Mouse (Mus musculus): ENCODE results near the gene Zfp385a. TPM values are rescaled to one million over a fixed set of nuclear protein-coding genes. Genes with fewer than 3 reads are reported as not detected.

Gene Zfp385a
- polyA plus RNA-seq, 1 experiment from 2014 or later, result 18.9 TPM

- peak overlapping the region; percentile 73 for H3K4me2 ChIP-seq (replicated peaks)
- 0 out of 2 replicates have a peak, but pooled peaks cover 6% of the 10 kb centered on the region for H3K27me3 ChIP-seq
- H3K27ac ChIP-seq (replicated peaks), result peak overlapping the region; percentile 96
- no peaks in the 10 kb centered on the region for H3K9me3 ChIP-seq (replicated peaks)
- H3K9ac ChIP-seq, result peak overlapping the region; percentile 50
- H3K4me1 ChIP-seq, result peaks cover 65% of the 10 kb centered on the region
- no peaks in the 10 kb centered on the region for H3K36me3 ChIP-seq
- ATAC-seq (ENCODE audit: insufficient number of reproducible peaks, low FRiP score, low TSS enrichment, low read depth), result peak; percentile 93
- under 1% methylated on average over 71 of the region's 71 CpGs for WGBS
- peak overlapping the region; percentile 52 for H3K4me3 ChIP-seq (replicated peaks)
Observed at GRCm38 (mm10) chr15:103305070-103305678, 34.7 kb downstream of the Zfp385a start.

- peak overlapping the region; percentile 52 for H3K4me3 ChIP-seq (replicated peaks)
- H3K9ac ChIP-seq, result peak overlapping the region; percentile 33
- 0 out of 2 replicates have a peak, but pooled peaks cover 6% of the 10 kb centered on the region for H3K27me3 ChIP-seq
- H3K4me1 ChIP-seq, result peaks cover 71% of the 10 kb centered on the region
- H3K36me3 ChIP-seq, result no peaks in the 10 kb centered on the region
- H3K9me3 ChIP-seq (replicated peaks), result no peaks in the 10 kb centered on the region
- peak overlapping the region; percentile 73 for H3K4me2 ChIP-seq (replicated peaks)
- H3K27ac ChIP-seq (replicated peaks), result peak overlapping the region; percentile 95
- no peak for ATAC-seq (ENCODE audit: insufficient number of reproducible peaks, low FRiP score, low TSS enrichment, low read depth)
- 1% methylated on average over 9 of the region's 9 CpGs for WGBS
Observed at GRCm38 (mm10) chr15:103304616-103304969, 35.3 kb downstream of the Zfp385a start.

GRCm38 (mm10) chr15:103303916-103304615 lies 35.8 kb downstream of the Zfp385a start:
- H3K4me2 ChIP-seq (replicated peaks), result peak overlapping the region; percentile 73

GRCm38 (mm10) chr15:103302341-103303021 lies 37.4 kb downstream of the Zfp385a start:
- no peak for ATAC-seq (ENCODE audit: insufficient number of reproducible peaks, low FRiP score, low TSS enrichment, low read depth)
- Histone ChIP-seq H3K4me2 (replicated peaks) (no peak overlapping the region), H3K9ac (0 out of 2 replicates have a peak overlapping the region, but pooled peaks have one; percentile 15), H3K27ac (replicated peaks) (peak overlapping the region; percentile 95), H3K4me3 (replicated peaks) (no peak overlapping the region), H3K4me1 (peaks cover 87% of the 10 kb centered on the region), H3K9me3 (replicated peaks) (no peaks in the 10 kb centered on the region), H3K27me3 (no peaks in the 10 kb centered on the region), H3K36me3 (peaks cover 8% of the 10 kb centered on the region; the same call in 1 of the 2 replicates)
- 33% methylated on average over 6 of the region's 6 CpGs for WGBS

More at GRCm38 (mm10) chr15:103303916-103304615, 35.8 kb downstream of the Zfp385a start:
- peak overlapping the region; percentile 52 for H3K4me3 ChIP-seq (replicated peaks)
- H3K4me1 ChIP-seq, result peaks cover 76% of the 10 kb centered on the region
- H3K9ac ChIP-seq, result no peak overlapping the region
- peaks cover 3% of the 10 kb centered on the region; the same call in 1 of the 2 replicates for H3K36me3 ChIP-seq
- no peak for ATAC-seq (ENCODE audit: insufficient number of reproducible peaks, low FRiP score, low TSS enrichment, low read depth)
- H3K27ac ChIP-seq (replicated peaks), result peak overlapping the region; percentile 95
- no peaks in the 10 kb centered on the region for H3K9me3 ChIP-seq (replicated peaks)
- 0 out of 2 replicates have a peak, but pooled peaks cover 4% of the 10 kb centered on the region for H3K27me3 ChIP-seq
- 9% methylated on average over 8 of the region's 8 CpGs for WGBS

- Histone ChIP-seq H3K4me2 (replicated peaks) (no peak overlapping the region), H3K9me3 (replicated peaks) (no peaks in the 10 kb centered on the region), H3K36me3 (peaks cover 14% of the 10 kb centered on the region; the same call in 1 of the 2 replicates), H3K27me3 (no peaks in the 10 kb centered on the region), H3K4me3 (replicated peaks) (no peak overlapping the region), H3K9ac (0 out of 2 replicates have a peak overlapping the region, but pooled peaks have one; percentile 15), H3K4me1 (peaks cover 85% of the 10 kb centered on the region), H3K27ac (replicated peaks) (peak overlapping the region; percentile 95)
- WGBS, result 38% methylated on average over 5 of the region's 5 CpGs
- ATAC-seq (ENCODE audit: insufficient number of reproducible peaks, low FRiP score, low TSS enrichment, low read depth), result no peak
Observed at GRCm38 (mm10) chr15:103301547-103302340, 38.1 kb downstream of the Zfp385a start.

- Histone ChIP-seq H3K9me3 (replicated peaks) (no peaks in the 10 kb centered on the region), H3K9ac (no peak overlapping the region), H3K4me3 (replicated peaks) (no peak overlapping the region), H3K4me2 (replicated peaks) (peak overlapping the region; percentile 38), H3K4me1 (peaks cover 85% of the 10 kb centered on the region), H3K27ac (replicated peaks) (peak overlapping the region; percentile 95), H3K36me3 (peaks cover 18% of the 10 kb centered on the region; the same call in 1 of the 2 replicates), H3K27me3 (no peaks in the 10 kb centered on the region)
- 8% methylated on average over 2 of the region's 2 CpGs for WGBS
- peak; percentile 69 for ATAC-seq (ENCODE audit: insufficient number of reproducible peaks, low FRiP score, low TSS enrichment, low read depth)
Observed at GRCm38 (mm10) chr15:103301046-103301445, 38.8 kb downstream of the Zfp385a start.

GRCm38 (mm10) chr15:103300560-103300959 lies 39.3 kb downstream of the Zfp385a start:
- H3K4me2 ChIP-seq (replicated peaks), result peak overlapping the region; percentile 38
- H3K9ac ChIP-seq, result no peak overlapping the region
- H3K9me3 ChIP-seq (replicated peaks), result no peaks in the 10 kb centered on the region
- no peak overlapping the region for H3K4me3 ChIP-seq (replicated peaks)
- H3K27me3 ChIP-seq, result no peaks in the 10 kb centered on the region
- H3K36me3 ChIP-seq, result peaks cover 18% of the 10 kb centered on the region; the same call in 1 of the 2 replicates
- peaks cover 85% of the 10 kb centered on the region for H3K4me1 ChIP-seq
- peak overlapping the region; percentile 95 for H3K27ac ChIP-seq (replicated peaks)
- 15% methylated on average over 2 of the region's 2 CpGs for WGBS
- no peak for ATAC-seq (ENCODE audit: insufficient number of reproducible peaks, low FRiP score, low TSS enrichment, low read depth)

GRCm38 (mm10) chr15:103300067-103300471 lies 39.8 kb downstream of the Zfp385a start:
- peaks cover 87% of the 10 kb centered on the region for H3K4me1 ChIP-seq
- peak; percentile 17; the same call in 1 of the 2 replicates for ATAC-seq (ENCODE audit: insufficient number of reproducible peaks, low FRiP score, low TSS enrichment, low read depth)
- H3K27ac ChIP-seq (replicated peaks), result peak overlapping the region; percentile 95
- H3K9ac ChIP-seq, result no peak overlapping the region
- H3K27me3 ChIP-seq, result no peaks in the 10 kb centered on the region
- H3K36me3 ChIP-seq, result peaks cover 18% of the 10 kb centered on the region; the same call in 1 of the 2 replicates
- no peaks in the 10 kb centered on the region for H3K9me3 ChIP-seq (replicated peaks)
- H3K4me2 ChIP-seq (replicated peaks), result peak overlapping the region; percentile 38
- H3K4me3 ChIP-seq (replicated peaks), result peak overlapping the region; percentile 6
- 5% methylated on average over 18 of the region's 18 CpGs for WGBS

GRCm38 (mm10) chr15:103299644-103300043 lies 40.2 kb downstream of the Zfp385a start:
- peak overlapping the region; percentile 38 for H3K4me2 ChIP-seq (replicated peaks)

GRCm38 (mm10) chr15:103298861-103299616 lies 40.9 kb downstream of the Zfp385a start:
- no peak overlapping the region for H3K4me3 ChIP-seq (replicated peaks)
- no peaks in the 10 kb centered on the region for H3K9me3 ChIP-seq (replicated peaks)
- peaks cover 83% of the 10 kb centered on the region for H3K4me1 ChIP-seq
- H3K36me3 ChIP-seq, result peaks cover 18% of the 10 kb centered on the region; the same call in 1 of the 2 replicates
- H3K9ac ChIP-seq, result no peak overlapping the region
- 62% methylated on average over 5 of the region's 5 CpGs for WGBS
- no peaks in the 10 kb centered on the region for H3K27me3 ChIP-seq
- H3K4me2 ChIP-seq (replicated peaks), result peak overlapping the region; percentile 38; the same call in 1 of the 2 replicates
- no peak for ATAC-seq (ENCODE audit: insufficient number of reproducible peaks, low FRiP score, low TSS enrichment, low read depth)
- H3K27ac ChIP-seq (replicated peaks), result peak overlapping the region; percentile 95

More at GRCm38 (mm10) chr15:103299644-103300043, 40.2 kb downstream of the Zfp385a start:
- Histone ChIP-seq H3K27ac (replicated peaks) (peak overlapping the region; percentile 95), H3K27me3 (no peaks in the 10 kb centered on the region), H3K4me1 (peaks cover 87% of the 10 kb centered on the region), H3K36me3 (peaks cover 18% of the 10 kb centered on the region; the same call in 1 of the 2 replicates), H3K9me3 (replicated peaks) (no peaks in the 10 kb centered on the region), H3K4me3 (replicated peaks) (no peak overlapping the region), H3K9ac (no peak overlapping the region)
- no peak for ATAC-seq (ENCODE audit: insufficient number of reproducible peaks, low FRiP score, low TSS enrichment, low read depth)
- 37% methylated on average over 8 of the region's 8 CpGs for WGBS

Data from embryonic facial prominence, embryonic 15.5 days (tissue).